ENCODE assay signal across 12 mouse cellular contexts in the genomic region with DNA sequence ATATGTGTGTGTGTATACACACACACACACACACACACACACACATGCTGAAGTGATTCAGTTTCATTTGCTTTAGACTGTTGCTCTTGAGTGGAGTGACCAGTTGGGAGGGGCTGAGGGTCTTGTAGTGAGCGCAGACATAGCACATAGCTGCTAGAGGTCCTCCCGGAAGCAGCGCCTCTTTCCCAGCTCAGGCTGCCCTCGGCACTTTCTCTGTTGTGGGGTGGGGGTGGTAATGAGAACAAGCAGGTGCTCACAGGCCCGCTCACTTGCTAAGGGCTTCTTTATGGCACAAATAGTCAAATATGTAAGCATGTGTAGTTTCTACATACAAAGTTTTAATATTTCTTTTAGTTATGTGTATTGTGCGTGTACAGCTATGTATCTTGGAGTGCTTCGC.
DNase-seq lines count a peak whose midpoint lies in the region; ATAC-seq and TF ChIP-seq lines count a peak whose summit lies in the region.
"Had no signal": no experiment of that assay in that cellular context is flagged by ENCODE, and none has a peak within 500 bp of the region (broad histone marks: within the 10 kb centered on the region; RNA-seq: fewer than 3 reads in every experiment).

No protein-coding gene starts in this region.

- H3K36me3 ChIP-seq in heart, postnatal 0 days (replicated peaks; ENCODE audit: control insufficient read depth, insufficient read depth, low read length): no peaks in the 10 kb centered on the region
- no peaks in the 10 kb centered on the region for H3K36me3 ChIP-seq in intestine, embryonic 16.5 days (ENCODE audit: control insufficient read depth, insufficient read depth, low read length)
- H3K36me3 ChIP-seq in thymus, adult 2 months (ENCODE audit: control insufficient read depth, insufficient read depth, low read length): no peaks in the 10 kb centered on the region

- TF ChIP-seq EP300 in heart, postnatal 0 days (IDR thresholded peaks at IDR 0.05; ENCODE audit: low read depth): no peak

- no peaks in the 10 kb centered on the region for H3K9me3 ChIP-seq in heart, postnatal 0 days (replicated peaks; ENCODE audit: control insufficient read depth, low read length)
- no peaks in the 10 kb centered on the region for H3K9me3 ChIP-seq in intestine, embryonic 16.5 days (ENCODE audit: control insufficient read depth, low read length)

- H3K4me2 ChIP-seq in heart, postnatal 0 days (ENCODE audit: low read depth, low read length): peak overlapping the region; percentile 28; the same call in 1 of the 2 replicates
- H3K4me2 ChIP-seq in intestine, embryonic 16.5 days (ENCODE audit: low read depth, low read length): no peak overlapping the region

- H3K4me1 ChIP-seq in heart, postnatal 0 days (ENCODE audit: control insufficient read depth, insufficient read depth): peaks cover 29% of the 10 kb centered on the region
- H3K4me1 ChIP-seq in intestine, embryonic 16.5 days (ENCODE audit: control insufficient read depth, insufficient read depth, low read length): peaks cover 14% of the 10 kb centered on the region
- peaks cover 63% of the 10 kb centered on the region for H3K4me1 ChIP-seq in thymus, adult 2 months (replicated peaks; ENCODE audit: control insufficient read depth, insufficient read depth, low read length)

- TF ChIP-seq POLR2A in thymus, adult 2 months (IDR thresholded peaks at IDR 0.05; ENCODE audit: control insufficient read depth, extremely low read depth, insufficient read depth, low read length, poor library complexity): no peak

- no peak overlapping the region for H3K4me3 ChIP-seq in heart, postnatal 0 days (ENCODE audit: low read depth, low read length)
- H3K4me3 ChIP-seq in intestine, embryonic 16.5 days (ENCODE audit: low read length): no peak overlapping the region
- H3K4me3 ChIP-seq in thymus, adult 2 months (ENCODE audit: control insufficient read depth, insufficient read depth, low read length): no peak overlapping the region
- H3K4me3 ChIP-seq: left cerebral cortex, adult 2 months had no signal

- H3K9ac ChIP-seq in heart, postnatal 0 days (replicated peaks; ENCODE audit: low read depth, low read length): no peak overlapping the region
- no peak overlapping the region for H3K9ac ChIP-seq in intestine, embryonic 16.5 days (ENCODE audit: low read depth, low read length)
- H3K9ac ChIP-seq: forebrain, postnatal 0 days had no signal

- 0 out of 2 replicates have a peak, but pooled peaks have one; percentile 14 for ATAC-seq in heart, postnatal 0 days (ENCODE audit: insufficient read depth, low read depth)
- ATAC-seq in intestine, embryonic 16.5 days: peak; percentile 27; the same call in 1 of the 2 replicates
- ATAC-seq in CD4-positive, CD25-positive, alpha-beta regulatory T cell, adult 4 months: no peak
- ATAC-seq: forebrain, postnatal 0 days had no signal

- no peaks in the 10 kb centered on the region for H3K27me3 ChIP-seq in heart, postnatal 0 days (ENCODE audit: control insufficient read depth, insufficient read depth, low read length)
- no peaks in the 10 kb centered on the region for H3K27me3 ChIP-seq in intestine, embryonic 16.5 days (replicated peaks; ENCODE audit: control insufficient read depth, insufficient read depth, low read length)
- H3K27me3 ChIP-seq in thymus, adult 2 months (ENCODE audit: control insufficient read depth, insufficient read depth, low read length): no peaks in the 10 kb centered on the region

- DNase-seq in heart, postnatal 0 days (ENCODE audit: low spot score): no peak
- no peak for DNase-seq in heart, postnatal 4 days
- DNase-seq in R1 (ENCODE audit: low read depth, low spot score): peak; percentile 27
- peak; percentile 56 for DNase-seq in thymus, adult 2 months
- DNase-seq in cerebellum, postnatal 10 days: no peak
- DNase-seq: cerebellum, adult 18-20 months; forebrain, postnatal 0 days; kidney, postnatal 4 days; lung, postnatal 14 days had no signal

- 46% methylated on average over 7 of the region's 7 CpGs for WGBS in heart, postnatal 0 days
- WGBS in intestine, embryonic 16.5 days: 69% methylated on average over 7 of the region's 7 CpGs
- WGBS in thymus, adult 2 months: 38% methylated on average over 7 of the region's 7 CpGs

- TF ChIP-seq CTCF in heart, postnatal 0 days (IDR thresholded peaks at IDR 0.05; ENCODE audit: low read depth): no peak
- no peak for TF ChIP-seq CTCF in thymus, adult 2 months (IDR thresholded peaks at IDR 0.05; ENCODE audit: borderline replicate concordance, control insufficient read depth, extremely low read depth, insufficient read depth, low read length, poor library complexity)

- peak overlapping the region; percentile 30; the same call in 1 of the 2 replicates for H3K27ac ChIP-seq in heart, postnatal 0 days (ENCODE audit: low read depth)
- no peak overlapping the region; the same call in 1 of the 2 replicates for H3K27ac ChIP-seq in intestine, embryonic 16.5 days (ENCODE audit: low read length)
- peak overlapping the region; percentile 91 for H3K27ac ChIP-seq in thymus, adult 2 months (ENCODE audit: control insufficient read depth, insufficient read depth, low read length)
- H3K27ac ChIP-seq: left cerebral cortex, adult 2 months had no signal

Comparison
In these comparisons a context has a peak if more than half of its experiments do, and no peak if none do; other contexts are left out.
1. DNase-seq: peak in R1 (single experiment) and thymus, adult 2 months (single experiment); none in heart, postnatal 0 days (single experiment), heart, postnatal 4 days (single experiment) and cerebellum, postnatal 10 days (0 of 2).